In the genomic region with DNA sequence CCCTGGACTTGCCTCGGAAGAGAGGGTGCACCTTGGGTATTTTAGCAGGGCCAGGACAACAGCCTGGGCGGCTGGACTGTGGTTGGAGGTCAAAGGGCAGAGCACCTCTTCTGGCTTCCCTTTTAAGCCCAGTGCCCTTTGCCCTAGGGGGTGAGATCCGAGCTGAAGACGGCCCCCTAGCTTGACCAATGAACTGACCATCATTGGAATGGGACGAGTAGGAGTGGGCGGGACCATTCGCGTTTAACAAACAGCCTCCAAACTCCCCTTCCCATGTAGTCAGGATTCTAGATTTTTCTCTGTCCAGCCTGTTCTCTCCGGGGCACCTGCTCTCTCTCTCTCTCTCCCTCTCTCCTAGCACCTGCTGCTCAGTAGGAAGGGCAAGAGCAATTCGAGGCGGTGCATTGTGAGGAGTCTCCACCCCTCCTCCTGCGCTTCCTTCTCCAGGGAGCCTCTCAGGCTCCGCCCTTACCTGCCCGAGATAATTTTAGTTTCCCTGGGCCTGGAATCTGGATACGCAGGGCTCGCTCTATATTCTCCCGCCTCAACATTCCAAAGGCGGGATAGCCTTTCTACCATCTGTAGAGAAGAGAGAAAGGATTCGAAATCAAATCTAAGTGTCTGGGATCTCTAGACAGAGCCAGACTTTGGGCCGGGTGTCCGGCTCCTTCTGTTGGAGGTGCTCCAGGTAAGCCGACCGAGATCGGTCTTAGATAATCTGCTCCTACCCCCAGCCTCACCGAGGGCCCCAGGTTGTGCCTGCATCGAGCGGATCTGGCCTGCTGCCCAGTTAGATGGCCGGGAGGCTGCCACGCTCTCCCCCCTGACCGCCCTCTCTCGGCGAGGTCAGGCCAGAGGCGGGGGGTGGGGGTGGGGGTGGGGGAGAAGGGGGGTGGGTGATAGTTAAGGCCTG, we compare ENCODE assay signal across 8 mouse cellular contexts. TPM values are rescaled to one million over a fixed set of nuclear protein-coding genes. Genes with fewer than 3 reads are reported as not detected.
DNase-seq lines count a peak whose midpoint lies in the region; ATAC-seq and TF ChIP-seq lines count a peak whose summit lies in the region.

No protein-coding gene starts in this region.

- peaks cover 3% of the 10 kb centered on the region; the same call in 1 of the 2 replicates for H3K36me3 ChIP-seq in intestine, embryonic 16.5 days (ENCODE audit: control insufficient read depth, insufficient read depth, low read length)
- H3K36me3 ChIP-seq in liver, embryonic 15.5 days (replicated peaks), result peaks cover 10% of the 10 kb centered on the region; the same call in 1 of the 2 replicates
- peaks cover 4% of the 10 kb centered on the region; the same call in 1 of the 2 replicates for H3K36me3 ChIP-seq in stomach, embryonic 15.5 days

- peak overlapping the region; percentile 45; the same call in 1 of the 2 replicates for H3K27ac ChIP-seq in left cerebral cortex, adult 2 months
- H3K27ac ChIP-seq in intestine, embryonic 16.5 days (ENCODE audit: low read length), result peak overlapping the region; percentile 95
- peak overlapping the region; percentile 79 for H3K27ac ChIP-seq in liver, embryonic 15.5 days (replicated peaks)
- H3K27ac ChIP-seq in stomach, embryonic 15.5 days, result peak overlapping the region; percentile 89

- H3K4me1 ChIP-seq in intestine, embryonic 16.5 days (ENCODE audit: control insufficient read depth, insufficient read depth, low read length), result peaks cover 12% of the 10 kb centered on the region
- no peaks in the 10 kb centered on the region; the same call in 1 of the 2 replicates for H3K4me1 ChIP-seq in liver, embryonic 15.5 days (replicated peaks)
- peaks cover 10% of the 10 kb centered on the region for H3K4me1 ChIP-seq in stomach, embryonic 15.5 days

- WGBS in intestine, embryonic 16.5 days, result 1% methylated on average over 31 of the region's 33 CpGs
- 7% methylated on average over 32 of the region's 33 CpGs for WGBS in liver, embryonic 15.5 days (ENCODE audit: insufficient replicate concordance)
- 1% methylated on average over 33 of the region's 33 CpGs for WGBS in stomach, embryonic 15.5 days

- peak overlapping the region; percentile 40 for H3K4me3 ChIP-seq in left cerebral cortex, adult 2 months
- peak overlapping the region; percentile 55 for H3K4me3 ChIP-seq in intestine, embryonic 16.5 days (ENCODE audit: low read length)
- H3K4me3 ChIP-seq in liver, embryonic 15.5 days (replicated peaks), result peak overlapping the region; percentile 49
- peak overlapping the region; percentile 48 for H3K4me3 ChIP-seq in stomach, embryonic 15.5 days (replicated peaks)

- no peak for DNase-seq in left cerebral cortex, adult 2 months (ENCODE audit: extremely low spot score in 1 of 2, low spot score in 2 of 2)
- DNase-seq in left cerebral cortex, adult 18-20 months (ENCODE audit: low spot score in 2 of 2), result no peak
- DNase-seq in embryo, embryonic 9.5 days (ENCODE audit: extremely low spot score), result peak; percentile 62
- no peak for DNase-seq in gastrocnemius, adult 8-10 months (ENCODE audit: low spot score in 2 of 2)
- no peak for DNase-seq in left cerebral cortex, adult 8-10 months (ENCODE audit: low spot score in 2 of 2)

- H3K9me3 ChIP-seq in intestine, embryonic 16.5 days (ENCODE audit: control insufficient read depth, low read length), result no peaks in the 10 kb centered on the region
- H3K9me3 ChIP-seq in liver, embryonic 15.5 days (replicated peaks), result no peaks in the 10 kb centered on the region
- no peaks in the 10 kb centered on the region for H3K9me3 ChIP-seq in stomach, embryonic 15.5 days

- intact Hi-C loops in left cerebral cortex, adult 2 months (cut with DNase I), result no loop called here

- TF ChIP-seq CTCF in left cerebral cortex, adult 2 months (IDR thresholded peaks at IDR 0.05), result no peak

- peak overlapping the region; percentile 79 for H3K9ac ChIP-seq in intestine, embryonic 16.5 days (ENCODE audit: low read depth, low read length)
- no peak overlapping the region for H3K9ac ChIP-seq in liver, embryonic 15.5 days
- peak overlapping the region; percentile 31; the same call in 1 of the 2 replicates for H3K9ac ChIP-seq in stomach, embryonic 15.5 days

- no peaks in the 10 kb centered on the region; the same call in 1 of the 2 replicates for H3K27me3 ChIP-seq in intestine, embryonic 16.5 days (replicated peaks; ENCODE audit: control insufficient read depth, insufficient read depth, low read length)
- H3K27me3 ChIP-seq in liver, embryonic 15.5 days, result peaks cover 68% of the 10 kb centered on the region
- peaks cover 4% of the 10 kb centered on the region; the same call in 1 of the 2 replicates for H3K27me3 ChIP-seq in stomach, embryonic 15.5 days (replicated peaks)

- H3K4me2 ChIP-seq in intestine, embryonic 16.5 days (ENCODE audit: low read depth, low read length), result peak overlapping the region; percentile 43
- peak overlapping the region; percentile 15 for H3K4me2 ChIP-seq in liver, embryonic 15.5 days
- H3K4me2 ChIP-seq in stomach, embryonic 15.5 days, result peak overlapping the region; percentile 49

- ATAC-seq in intestine, embryonic 16.5 days, result peak; percentile 91
- peak; percentile 76 for ATAC-seq in liver, embryonic 15.5 days (ENCODE audit: insufficient read depth)
- peak; percentile 86 for ATAC-seq in stomach, embryonic 15.5 days (ENCODE audit: insufficient read depth, low FRiP score, low read depth)

RNA-seq across cellular contexts. Expression of gene Grb7, which starts 0.6 kb away (rescaled TPM):
- 1 to 10 TPM; 2.0 to 2.5 TPM for total RNA-seq in left cerebral cortex, adult 2 months (2021)
- total RNA-seq in left cerebral cortex, adult 18-20 months (2021), result 1 to 10 TPM; 3.6 to 4.3 TPM
- 87.1 and 87.3 TPM in 2 replicates for polyA plus RNA-seq in intestine, embryonic 16.5 days (2015; fragmentation: Nextera tagmentation; extraction: Ambion mirVana)
- polyA plus RNA-seq in liver, embryonic 15.5 days (2015; fragmentation: Nextera tagmentation; extraction: Ambion mirVana), result 25.5 and 32.0 TPM in 2 replicates
- polyA plus RNA-seq in stomach, embryonic 15.5 days (2015; fragmentation: Nextera tagmentation; extraction: Ambion mirVana), result 44.7 and 56.1 TPM in 2 replicates
- total RNA-seq in gastrocnemius, adult 8-10 months (2022), result under 1 TPM in 2 of 4 experiments, not detected in 2; 0.11 to 0.29 TPM
- 1 to 10 TPM; 3.6 to 5.1 (median 4.7) TPM for total RNA-seq in left cerebral cortex, adult 8-10 months (2022)

RNA-seq across cellular contexts. Expression of gene Mien1, which starts 8.0 kb away (rescaled TPM):
- total RNA-seq in left cerebral cortex, adult 2 months (2021), result 100 to 1,000 TPM; 100 to 106 TPM
- total RNA-seq in left cerebral cortex, adult 18-20 months (2021), result 100 to 1,000 TPM; 104 to 110 TPM
- polyA plus RNA-seq in intestine, embryonic 16.5 days (2015; fragmentation: Nextera tagmentation; extraction: Ambion mirVana), result 279 and 304 TPM in 2 replicates
- 57.2 TPM in 2 replicates for polyA plus RNA-seq in liver, embryonic 15.5 days (2015; fragmentation: Nextera tagmentation; extraction: Ambion mirVana)
- 137 and 142 TPM in 2 replicates for polyA plus RNA-seq in stomach, embryonic 15.5 days (2015; fragmentation: Nextera tagmentation; extraction: Ambion mirVana)
- 10 to 100 TPM; 34.5 to 41.7 (median 37.7) TPM for total RNA-seq in gastrocnemius, adult 8-10 months (2022)
- 100 to 1,000 TPM in 2 of 4 experiments, 10 to 100 TPM in 2; 93.7 to 114 (median 102) TPM for total RNA-seq in left cerebral cortex, adult 8-10 months (2022)

RNA-seq across cellular contexts. Expression of gene Erbb2, which starts 34.5 kb away (rescaled TPM):
- total RNA-seq in left cerebral cortex, adult 2 months (2021), result 1 to 10 TPM; 1.8 to 1.9 TPM
- total RNA-seq in left cerebral cortex, adult 18-20 months (2021), result 1 to 10 TPM; 2.0 to 2.2 TPM
- 33.8 and 37.5 TPM in 2 replicates for polyA plus RNA-seq in intestine, embryonic 16.5 days (2015; fragmentation: Nextera tagmentation; extraction: Ambion mirVana)
- 2.0 and 2.3 TPM in 2 replicates for polyA plus RNA-seq in liver, embryonic 15.5 days (2015; fragmentation: Nextera tagmentation; extraction: Ambion mirVana)
- polyA plus RNA-seq in stomach, embryonic 15.5 days (2015; fragmentation: Nextera tagmentation; extraction: Ambion mirVana), result 40.6 and 42.4 TPM in 2 replicates
- total RNA-seq in gastrocnemius, adult 8-10 months (2022), result 1 to 10 TPM; 1.3 to 1.5 (median 1.4) TPM
- 1 to 10 TPM; 2.0 to 2.6 (median 2.3) TPM for total RNA-seq in left cerebral cortex, adult 8-10 months (2022)

RNA-seq across cellular contexts. Expression of gene Pgap3, which starts 46.5 kb away (rescaled TPM):
- 10 to 100 TPM; 10.2 to 11.9 TPM for total RNA-seq in left cerebral cortex, adult 2 months (2021)
- 10 to 100 TPM in 1 of 2 experiments, 1 to 10 TPM in 1; 9.4 to 10.3 TPM for total RNA-seq in left cerebral cortex, adult 18-20 months (2021)
- polyA plus RNA-seq in intestine, embryonic 16.5 days (2015; fragmentation: Nextera tagmentation; extraction: Ambion mirVana), result 19.5 and 20.4 TPM in 2 replicates
- polyA plus RNA-seq in liver, embryonic 15.5 days (2015; fragmentation: Nextera tagmentation; extraction: Ambion mirVana), result 3.3 and 3.5 TPM in 2 replicates
- 13.0 and 15.7 TPM in 2 replicates for polyA plus RNA-seq in stomach, embryonic 15.5 days (2015; fragmentation: Nextera tagmentation; extraction: Ambion mirVana)
- total RNA-seq in gastrocnemius, adult 8-10 months (2022), result 1 to 10 TPM; 1.8 to 2.5 (median 2.2) TPM
- total RNA-seq in left cerebral cortex, adult 8-10 months (2022), result 10 to 100 TPM in 2 of 4 experiments, 1 to 10 TPM in 2; 8.5 to 11.1 (median 9.9) TPM

Comparison
In these comparisons a context has a peak if more than half of its experiments do, and no peak if none do; other contexts are left out.
1. H3K27ac ChIP-seq: peak in every context shown above with its lines; median percentile 95 in intestine, embryonic 16.5 days; 89 in stomach, embryonic 15.5 days; 79 in liver, embryonic 15.5 days; 45 in left cerebral cortex, adult 2 months.